Mouse (Mus musculus) limb, embryonic 11.5 days (tissue): ENCODE measurements around the gene Cdc6. TPM values are rescaled to one million over a fixed set of nuclear protein-coding genes. Genes with fewer than 3 reads are reported as not detected.

Experiments
- ATAC-seq: fragments of 200-750 bp; cut with Nextera tagmentation; 2 replicates; pipeline ENCODE4 v1.8.0; 2017; ENCODE audit warnings: low read depth; ENCODE audit not compliant: insufficient number of reproducible peaks, low FRiP score, low TSS enrichment
- DNase-seq: peaks from one replicate; pipeline ENCODE4 v3.0.0-alpha.2; 2015; ENCODE audit warnings: low spot score
- H3K27ac ChIP-seq: fragments of 300-500 bp; sonication (generic); replicated peaks from 2 replicates; pipeline ENCODE4 v1.5.1; 2014; ENCODE audit warnings: low read depth, mild to moderate bottlenecking, low read length
- H3K27me3 ChIP-seq: fragments of 300-500 bp; sonication (generic); 2 replicates; pipeline ENCODE4 v1.6.1; 2014; ENCODE audit warnings: mild to moderate bottlenecking, low read length, mixed read lengths; ENCODE audit not compliant: control insufficient read depth, insufficient read depth
- H3K36me3 ChIP-seq: fragments of 300-500 bp; sonication (generic); 2 replicates; pipeline ENCODE4 v1.6.1; 2014; ENCODE audit warnings: mild to moderate bottlenecking, low read length, moderate library complexity, mixed read lengths; ENCODE audit not compliant: control insufficient read depth, insufficient read depth
- H3K4me1 ChIP-seq: fragments of 300-500 bp; sonication (generic); 2 replicates; pipeline ENCODE4 v1.6.1; 2014; ENCODE audit warnings: low read length, mixed read lengths; ENCODE audit not compliant: control insufficient read depth, insufficient read depth
- H3K4me2 ChIP-seq: fragments of 300-500 bp; sonication (generic); 2 replicates; pipeline ENCODE4 v1.6.1; 2014; ENCODE audit warnings: low read depth, mild to moderate bottlenecking, moderate library complexity; ENCODE audit not compliant: severe bottlenecking
- H3K4me3 ChIP-seq: fragments of 300-500 bp; sonication (generic); 2 replicates; pipeline ENCODE4 v1.5.1; 2014; ENCODE audit warnings: low read depth, low read length
- H3K9ac ChIP-seq: fragments of 300-500 bp; sonication (generic); 2 replicates; pipeline ENCODE4 v1.6.1; 2014; ENCODE audit warnings: mild to moderate bottlenecking, low read length
- H3K9me3 ChIP-seq: fragments of 300-500 bp; sonication (generic); 2 replicates; pipeline ENCODE4 v1.6.1; 2016; ENCODE audit warnings: low read length; ENCODE audit not compliant: control insufficient read depth
- WGBS: fragments of 180-500 bp; shearing (Covaris S2); extraction: QIAGEN DNeasy Blood & Tissue Kit; methylation state at CpG from one replicate; pipeline ENCODE4 v1.1.7; 2014; 5-methylcytosine and 5-hydroxymethylcytosine counted together
- polyA plus RNA-seq: library from polyadenylated mRNA; unstranded; fragments of >200 nt; fragmentation: Nextera tagmentation; extraction: Ambion mirVana; gene quantifications from 2 replicates; pipeline ENCODE4 v1.2.1, GENCODE M21; 2014

Gene Cdc6
- polyA plus RNA-seq: 58.7 and 63.4 TPM in 2 replicates

DNA sequence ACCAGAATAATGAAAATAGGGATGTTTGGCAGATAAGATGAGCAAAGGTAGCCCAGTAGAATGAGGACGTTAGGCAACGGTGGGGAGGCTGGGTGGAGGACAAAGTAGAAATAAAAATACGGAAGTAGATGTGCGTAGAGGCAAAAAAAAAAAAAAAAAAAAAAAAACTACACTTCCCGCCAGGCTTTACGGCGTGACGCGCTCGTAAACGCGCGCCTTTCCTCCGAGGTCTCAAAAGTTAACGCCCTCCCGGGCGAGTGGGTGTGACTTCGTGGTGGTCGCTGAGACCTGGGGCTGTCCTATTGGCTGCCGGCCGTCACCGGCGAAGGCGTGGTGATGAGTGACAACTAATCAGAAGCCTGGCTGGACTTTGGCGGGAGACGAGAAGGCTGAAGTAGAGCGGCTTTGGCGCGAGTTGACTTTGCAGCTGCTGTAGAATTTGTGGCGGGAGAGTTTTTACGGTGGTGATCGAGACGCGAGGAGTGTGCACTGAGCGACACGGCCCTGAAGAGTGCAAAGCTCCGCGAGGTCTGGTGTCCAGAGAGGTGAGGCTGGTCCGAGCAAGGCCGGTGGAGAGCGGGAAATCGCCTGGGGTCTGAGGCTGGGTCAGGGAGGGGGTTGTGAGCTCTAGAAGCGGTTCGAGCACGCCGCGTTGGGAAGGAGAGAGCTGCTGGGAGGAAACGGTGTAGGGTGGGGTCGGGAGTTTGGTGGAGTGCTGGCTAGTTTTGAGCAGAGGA lies at the start of gene Cdc6:
Gene Cdc6, plus strand, starts transcription at position 365 of the 737 bp plus-strand sequence.
- no peaks in the 10 kb centered on the region for H3K27me3 ChIP-seq
- H3K4me3 ChIP-seq: peak within 1 kb of the TSS; percentile 60
- WGBS: under 1% methylated on average over 49 of the region's 49 CpGs
- peak; percentile 96 for ATAC-seq
- peak; percentile 97 for DNase-seq
- peak within 1 kb of the TSS; percentile 88 for H3K4me2 ChIP-seq
- H3K36me3 ChIP-seq: peaks cover 12% of the 10 kb centered on the region
- no peaks in the 10 kb centered on the region for H3K9me3 ChIP-seq
- peak within 1 kb of the TSS; percentile 45 for H3K27ac ChIP-seq
- H3K4me1 ChIP-seq: peaks cover 14% of the 10 kb centered on the region
- H3K9ac ChIP-seq: peak within 1 kb of the TSS; percentile 56

DNA sequence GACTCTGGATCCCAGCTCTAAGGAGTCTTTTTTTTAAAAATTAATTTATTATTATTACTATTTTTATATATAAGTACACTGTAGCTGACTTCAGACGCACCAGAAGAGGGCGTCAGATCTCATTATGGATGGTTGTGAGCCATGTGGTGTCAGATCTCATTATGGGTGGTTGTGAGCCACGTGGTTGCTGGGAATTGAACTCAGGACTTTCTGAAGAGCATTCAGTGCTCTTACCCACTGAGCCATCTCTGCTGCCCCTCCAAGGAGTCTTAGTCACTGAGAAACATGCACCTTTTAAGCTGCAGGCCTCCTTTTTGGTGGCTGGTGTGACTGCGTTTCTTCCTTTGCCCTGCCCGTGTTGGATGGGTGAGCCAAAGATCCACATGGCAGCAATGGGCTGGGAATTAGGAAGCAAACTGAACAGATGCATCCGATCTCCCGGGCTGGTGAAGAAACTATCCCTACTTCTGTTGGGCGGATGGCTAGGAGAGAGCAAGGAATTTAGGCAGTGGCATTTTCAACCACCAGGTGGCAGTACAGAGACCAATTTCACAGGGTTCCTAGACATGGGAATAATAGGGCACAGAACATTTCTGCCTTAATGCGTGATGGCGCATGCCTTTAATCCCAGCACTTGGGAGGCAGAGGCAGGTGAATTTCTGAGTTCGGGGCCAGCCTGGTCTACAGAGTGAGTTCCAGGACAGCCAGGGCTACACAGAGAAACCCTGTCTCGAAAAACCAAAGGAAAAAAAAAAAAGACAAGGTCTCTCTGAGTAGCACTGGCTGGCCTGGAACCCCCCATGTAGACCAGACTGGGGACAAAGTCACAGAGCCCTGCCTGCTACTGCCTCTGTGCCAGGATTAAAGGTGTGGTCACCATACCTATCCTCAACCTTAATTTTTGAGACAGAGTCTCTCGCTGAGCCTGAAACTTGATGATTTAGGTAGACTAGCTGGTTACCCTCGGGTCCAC lies 48.6 kb upstream of the Cdc6 start:
- no peaks in the 10 kb centered on the region for H3K36me3 ChIP-seq
- no peaks in the 10 kb centered on the region for H3K27me3 ChIP-seq
- no peak overlapping the region for H3K4me3 ChIP-seq
- 36% methylated on average over 14 of the region's 14 CpGs for WGBS
- DNase-seq (peak; percentile 94), ATAC-seq (no peak)
- no peak overlapping the region for H3K27ac ChIP-seq
- H3K9me3 ChIP-seq: no peaks in the 10 kb centered on the region
- no peak overlapping the region for H3K9ac ChIP-seq
- 0 out of 2 replicates have a peak, but pooled peaks cover 6% of the 10 kb centered on the region for H3K4me1 ChIP-seq
- no peak overlapping the region for H3K4me2 ChIP-seq

DNA sequence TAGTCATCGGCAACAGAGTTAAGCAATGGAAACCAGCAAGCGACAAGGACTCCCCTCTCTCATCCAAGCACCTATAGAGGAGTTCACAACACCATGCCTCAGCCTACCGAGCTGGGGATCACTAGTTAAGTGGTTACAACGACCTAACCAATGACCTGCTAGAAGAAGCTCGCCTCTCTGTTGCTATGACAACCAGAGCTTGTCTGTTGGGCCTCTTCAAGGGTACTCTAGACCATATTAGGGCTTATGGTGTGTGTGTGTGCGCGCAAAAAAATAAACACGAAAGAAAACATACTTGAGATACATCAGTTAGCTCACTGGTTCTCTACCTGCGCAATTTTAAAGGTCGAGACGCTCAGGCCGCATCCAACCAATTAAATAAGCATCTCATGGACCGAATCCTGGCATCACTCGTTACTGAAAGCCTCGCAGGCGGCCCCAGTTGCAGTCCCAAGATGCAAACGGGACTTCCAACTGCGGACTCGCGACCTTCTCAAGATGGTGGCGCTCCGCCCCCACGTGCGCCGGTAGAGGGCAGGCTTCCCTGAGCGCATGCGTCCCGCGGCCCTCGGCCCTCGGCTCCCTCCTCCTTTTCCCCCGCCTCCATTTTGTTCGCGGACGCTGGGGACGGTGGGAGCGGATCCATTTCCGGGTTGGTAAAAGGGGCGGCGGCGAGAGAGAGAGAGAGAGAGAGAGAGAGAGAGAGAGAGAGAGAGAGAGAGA lies 44.4 kb upstream of the Cdc6 start, which contains the start of gene Wipf2:
Gene Wipf2, plus strand, starts transcription at position 611 of the 723 bp plus-strand sequence.
- Histone ChIP-seq H3K9me3 (no peaks in the 10 kb centered on the region), H3K9ac (peak within 1 kb of the TSS; percentile 59), H3K27ac (peak within 1 kb of the TSS; percentile 78), H3K4me2 (peak within 1 kb of the TSS; percentile 70), H3K4me3 (peak within 1 kb of the TSS; percentile 44), H3K4me1 (0 out of 2 replicates have a peak, but pooled peaks cover 6% of the 10 kb centered on the region), H3K36me3 (peaks cover 9% of the 10 kb centered on the region; the same call in 1 of the 2 replicates), H3K27me3 (no peaks in the 10 kb centered on the region)
- WGBS: 8% methylated on average over 35 of the region's 41 CpGs
- peak; percentile 96 for DNase-seq
- peak; percentile 88 for ATAC-seq

DNA sequence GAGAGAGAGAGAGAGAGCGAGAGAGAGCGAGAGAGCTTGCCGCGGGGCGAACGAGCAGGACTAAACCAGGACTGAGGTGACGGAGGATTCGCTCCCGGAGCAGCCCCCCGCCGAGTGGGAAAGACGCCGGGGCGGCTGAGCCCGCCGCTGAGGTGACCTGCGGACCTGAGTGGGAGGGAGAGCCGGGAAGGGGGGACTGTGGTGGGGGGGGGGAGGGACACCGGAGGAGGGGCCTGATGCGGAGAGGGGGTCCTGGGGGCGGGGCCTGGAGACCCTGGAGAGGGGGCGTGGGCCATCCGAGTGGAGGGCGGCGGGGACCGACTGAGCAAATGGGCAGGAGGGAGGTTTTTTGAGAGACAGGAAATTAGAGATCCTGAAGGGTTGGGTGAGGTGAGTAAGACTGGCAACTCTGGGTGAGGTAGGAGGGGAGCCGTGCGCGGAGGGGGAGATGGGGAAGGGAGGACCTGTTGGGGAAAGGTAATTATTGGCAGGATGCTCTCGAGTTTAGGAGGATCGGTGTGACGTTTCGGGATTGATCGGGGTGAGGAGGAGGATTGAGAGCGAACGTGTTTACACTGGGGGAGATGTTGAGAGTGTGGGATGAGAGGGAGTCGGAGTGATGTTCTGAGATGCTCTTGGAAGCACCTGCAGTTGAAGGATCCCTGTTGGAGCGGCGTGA lies 43.7 kb upstream of the Cdc6 start:
- H3K9ac ChIP-seq: peak overlapping the region; percentile 39
- H3K4me1 ChIP-seq: 0 out of 2 replicates have a peak, but pooled peaks cover 6% of the 10 kb centered on the region
- no peaks in the 10 kb centered on the region for H3K9me3 ChIP-seq
- WGBS: under 1% methylated on average over 39 of the region's 39 CpGs
- H3K36me3 ChIP-seq: peaks cover 9% of the 10 kb centered on the region; the same call in 1 of the 2 replicates
- peak overlapping the region; percentile 78 for H3K27ac ChIP-seq
- DNase-seq: peak; percentile 84
- peak; percentile 74 for ATAC-seq
- no peaks in the 10 kb centered on the region for H3K27me3 ChIP-seq
- H3K4me3 ChIP-seq: peak overlapping the region; percentile 44
- H3K4me2 ChIP-seq: peak overlapping the region; percentile 70

DNA sequence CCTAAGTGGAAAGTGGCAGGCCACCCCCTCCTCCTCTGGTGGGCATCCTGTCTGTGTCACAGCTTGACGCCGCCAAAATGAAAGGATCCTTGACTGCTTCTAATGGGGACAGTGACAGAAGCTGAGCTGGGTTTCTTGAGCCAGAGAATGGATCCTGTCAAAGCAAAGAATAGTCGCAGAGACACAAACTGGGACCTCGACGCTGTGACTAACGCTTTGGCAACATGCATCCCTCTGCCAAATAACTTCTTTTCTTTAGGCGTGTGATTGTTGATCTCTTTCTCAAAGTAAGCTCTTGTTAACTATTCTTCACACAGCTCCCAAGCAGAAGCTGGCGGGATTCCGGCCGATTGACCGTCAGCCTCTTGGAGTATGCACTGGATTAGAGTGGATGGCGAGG lies 40.3 kb upstream of the Cdc6 start:
- H3K36me3 ChIP-seq: peaks cover 12% of the 10 kb centered on the region; the same call in 1 of the 2 replicates
- H3K27me3 ChIP-seq: no peaks in the 10 kb centered on the region
- ATAC-seq: no peak
- 94% methylated on average over 12 of the region's 12 CpGs for WGBS
- H3K9ac ChIP-seq: no peak overlapping the region
- DNase-seq: no peak
- 0 out of 2 replicates have a peak, but pooled peaks cover 8% of the 10 kb centered on the region for H3K4me1 ChIP-seq
- no peak overlapping the region for H3K27ac ChIP-seq
- no peak overlapping the region for H3K4me2 ChIP-seq
- H3K9me3 ChIP-seq: no peaks in the 10 kb centered on the region
- H3K4me3 ChIP-seq: no peak overlapping the region

DNA sequence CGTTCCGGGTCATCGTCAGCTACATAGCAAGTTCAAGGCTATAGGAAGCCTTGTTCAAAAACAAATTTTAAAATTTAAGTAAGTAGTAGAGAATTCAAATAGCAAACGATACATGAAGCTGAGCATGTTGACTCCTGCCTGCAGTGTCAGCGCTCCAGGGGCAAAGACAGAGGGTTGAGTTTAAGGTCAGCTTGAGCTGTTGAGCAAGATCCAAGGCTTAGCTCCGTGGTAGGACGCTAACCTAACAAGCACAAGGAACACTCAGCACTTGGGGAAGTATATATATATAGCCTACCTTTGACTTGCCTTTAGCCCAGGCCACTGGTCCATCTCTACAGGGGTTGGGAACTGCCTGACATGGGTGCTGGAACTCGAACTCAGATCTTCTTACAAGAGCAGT lies 37.7 kb upstream of the Cdc6 start:
- WGBS: 92% methylated on average over 8 of the region's 8 CpGs
- no peaks in the 10 kb centered on the region for H3K9me3 ChIP-seq
- DNase-seq (no peak), ATAC-seq (no peak)
- H3K4me2 ChIP-seq: no peak overlapping the region
- H3K4me3 ChIP-seq: no peak overlapping the region
- H3K27ac ChIP-seq: no peak overlapping the region
- H3K9ac ChIP-seq: no peak overlapping the region
- H3K4me1 ChIP-seq: 0 out of 2 replicates have a peak, but pooled peaks cover 2% of the 10 kb centered on the region
- H3K27me3 ChIP-seq: no peaks in the 10 kb centered on the region
- H3K36me3 ChIP-seq: peaks cover 12% of the 10 kb centered on the region; the same call in 1 of the 2 replicates

DNA sequence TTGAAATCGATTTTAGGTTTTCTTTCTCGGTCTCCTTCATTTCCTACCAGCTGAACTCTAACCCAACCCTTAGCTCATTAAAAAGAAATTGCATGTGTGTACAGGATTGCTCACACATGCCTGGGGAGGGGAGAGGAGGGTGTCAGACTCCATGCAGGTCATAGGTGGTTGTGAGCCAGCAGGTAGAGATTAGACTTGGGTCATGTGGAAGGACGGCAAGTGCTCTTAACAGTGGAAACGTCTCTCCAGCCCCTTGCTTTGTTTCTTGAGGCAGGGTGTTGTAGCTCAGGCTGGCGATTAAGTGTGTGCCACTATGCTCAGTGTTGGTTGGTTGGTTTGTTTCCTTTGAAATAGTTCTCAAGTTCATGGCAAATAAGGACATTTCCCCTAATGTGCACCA lies 36.8 kb upstream of the Cdc6 start:
- H3K9me3 ChIP-seq: no peaks in the 10 kb centered on the region
- peaks cover 15% of the 10 kb centered on the region for H3K36me3 ChIP-seq
- WGBS: 75% methylated on average over 5 of the region's 5 CpGs
- 0 out of 2 replicates have a peak, but pooled peaks cover 2% of the 10 kb centered on the region for H3K4me1 ChIP-seq
- ATAC-seq: no peak
- no peak overlapping the region for H3K4me3 ChIP-seq
- H3K27ac ChIP-seq: no peak overlapping the region
- no peak overlapping the region for H3K9ac ChIP-seq
- no peaks in the 10 kb centered on the region for H3K27me3 ChIP-seq
- no peak for DNase-seq
- H3K4me2 ChIP-seq: no peak overlapping the region
